Comparison of ENCODE assay signal across 19 mouse cellular contexts in genomic region chr5:125045202-125045601, GRCm38 (mm10). TPM values are rescaled to one million over a fixed set of nuclear protein-coding genes. Genes with fewer than 3 reads are reported as not detected.
DNase-seq lines count a peak whose midpoint lies in the region; ATAC-seq and TF ChIP-seq lines count a peak whose summit lies in the region.
"Had no signal": no experiment of that assay in that cellular context is flagged by ENCODE, and none has a peak within 500 bp of the region (broad histone marks: within the 10 kb centered on the region; RNA-seq: fewer than 3 reads in every experiment).

No protein-coding gene starts in this region.

- H3K27me3 ChIP-seq in forebrain, embryonic 14.5 days (replicated peaks; ENCODE audit: control insufficient read depth, insufficient read depth, low read length): no peaks in the 10 kb centered on the region
- H3K27me3 ChIP-seq in midbrain, embryonic 15.5 days (replicated peaks): no peaks in the 10 kb centered on the region
- no peaks in the 10 kb centered on the region for H3K27me3 ChIP-seq in thymus, adult 2 months (ENCODE audit: control insufficient read depth, insufficient read depth, low read length)
- H3K27me3 ChIP-seq: limb, embryonic 13.5 days had no signal

- peaks cover 83% of the 10 kb centered on the region for H3K36me3 ChIP-seq in forebrain, embryonic 14.5 days (ENCODE audit: control insufficient read depth, insufficient read depth, low read length)
- H3K36me3 ChIP-seq in midbrain, embryonic 15.5 days (replicated peaks): peaks cover 7% of the 10 kb centered on the region; the same call in 1 of the 2 replicates
- H3K36me3 ChIP-seq in thymus, adult 2 months (ENCODE audit: control insufficient read depth, insufficient read depth, low read length): peaks cover 17% of the 10 kb centered on the region

- H3K4me3 ChIP-seq in layer of hippocampus, adult 2 months: no peak overlapping the region
- no peak overlapping the region for H3K4me3 ChIP-seq in forebrain, embryonic 14.5 days (ENCODE audit: low read depth, low read length)
- no peak overlapping the region for H3K4me3 ChIP-seq in midbrain, embryonic 15.5 days
- no peak overlapping the region for H3K4me3 ChIP-seq in thymus, adult 2 months (ENCODE audit: control insufficient read depth, insufficient read depth, low read length)
- H3K4me3 ChIP-seq: limb, embryonic 13.5 days; myocyte had no signal

- no peak for ATAC-seq in forebrain, embryonic 14.5 days
- ATAC-seq in midbrain, embryonic 15.5 days (replicated peaks): peak; percentile 38; the same call in 1 of the 2 replicates
- ATAC-seq: intestine, embryonic 16.5 days had no signal

- TF ChIP-seq POLR2A in thymus, adult 2 months (IDR thresholded peaks at IDR 0.05; ENCODE audit: control insufficient read depth, extremely low read depth, insufficient read depth, low read length, poor library complexity): no peak

- H3K27ac ChIP-seq in layer of hippocampus, adult 2 months: peak overlapping the region; percentile 65; the same call in 1 of the 2 replicates
- peak overlapping the region; percentile 15; the same call in 1 of the 2 replicates for H3K27ac ChIP-seq in forebrain, embryonic 14.5 days (ENCODE audit: low read depth, low read length)
- H3K27ac ChIP-seq in midbrain, embryonic 15.5 days: no peak overlapping the region
- H3K27ac ChIP-seq in thymus, adult 2 months (ENCODE audit: control insufficient read depth, insufficient read depth, low read length): no peak overlapping the region
- H3K27ac ChIP-seq: stomach, postnatal 0 days had no signal

- 12% methylated on average over 5 of the region's 5 CpGs for WGBS in forebrain, embryonic 14.5 days
- 7% methylated on average over 5 of the region's 5 CpGs for WGBS in midbrain, embryonic 15.5 days
- over 99% methylated on average over 5 of the region's 5 CpGs for WGBS in thymus, adult 2 months

- no peaks in the 10 kb centered on the region for H3K9me3 ChIP-seq in forebrain, embryonic 14.5 days (replicated peaks; ENCODE audit: control insufficient read depth, low read length)
- no peaks in the 10 kb centered on the region for H3K9me3 ChIP-seq in midbrain, embryonic 15.5 days
- H3K9me3 ChIP-seq: limb, embryonic 13.5 days had no signal

- H3K4me1 ChIP-seq in forebrain, embryonic 14.5 days (ENCODE audit: control insufficient read depth, insufficient read depth, low read length): no peaks in the 10 kb centered on the region
- H3K4me1 ChIP-seq in midbrain, embryonic 15.5 days: peaks cover 16% of the 10 kb centered on the region
- no peaks in the 10 kb centered on the region for H3K4me1 ChIP-seq in thymus, adult 2 months (replicated peaks; ENCODE audit: control insufficient read depth, insufficient read depth, low read length)

- DNase-seq in layer of hippocampus, adult 2 months (ENCODE audit: low spot score in 2 of 2): no peak
- DNase-seq in layer of hippocampus, postnatal 36 days: no peak
- DNase-seq in embryo, embryonic 10.5 days (ENCODE audit: low spot score): peak; percentile 63
- peak; percentile 25 for DNase-seq in forebrain, embryonic 14.5 days (ENCODE audit: low spot score)
- DNase-seq in cerebellum, adult 9-11 months: no peak
- DNase-seq in thymus, adult 2 months: no peak
- no peak for DNase-seq in MN1 (ENCODE audit: low spot score)
- DNase-seq: adrenal gland, postnatal 25 days; B cell, adult 2 months; gastrocnemius, postnatal 14 days; kidney, postnatal 25 days; lung, postnatal 36 days; thymus, postnatal 36 days had no signal

- no peak overlapping the region for H3K4me2 ChIP-seq in forebrain, embryonic 14.5 days (ENCODE audit: low read length)
- H3K4me2 ChIP-seq in midbrain, embryonic 15.5 days: no peak overlapping the region
- H3K4me2 ChIP-seq: limb, embryonic 13.5 days had no signal

- no peak overlapping the region for H3K9ac ChIP-seq in forebrain, embryonic 14.5 days (ENCODE audit: low read length)
- H3K9ac ChIP-seq in midbrain, embryonic 15.5 days: no peak overlapping the region
- H3K9ac ChIP-seq: limb, embryonic 13.5 days had no signal

- TF ChIP-seq CTCF in layer of hippocampus, adult 2 months (conservative IDR thresholded peaks at IDR 0.05): no peak
- TF ChIP-seq CTCF in thymus, adult 2 months (IDR thresholded peaks at IDR 0.05; ENCODE audit: borderline replicate concordance, control insufficient read depth, extremely low read depth, insufficient read depth, low read length, poor library complexity): no peak

RNA-seq across cellular contexts. Expression of gene Rflna, which starts 42.2 kb away (rescaled TPM):
- total RNA-seq in layer of hippocampus, adult 2 months (2021): under 1 TPM; 0.44 to 0.83 TPM
- under 1 TPM; 0.27 to 0.38 TPM for total RNA-seq in layer of hippocampus, postnatal 36 days (2021)
- polyA plus RNA-seq in forebrain, embryonic 14.5 days (2014; fragmentation: Nextera tagmentation; extraction: Ambion mirVana): 3.2 and 3.5 TPM in 2 replicates
- polyA plus RNA-seq in midbrain, embryonic 15.5 days (2015; fragmentation: Nextera tagmentation; extraction: Ambion mirVana): 6.7 and 7.9 TPM in 2 replicates
- 3.4 and 4.5 TPM in 2 replicates for polyA plus RNA-seq in thymus, adult 2 months (2012; rRNA removed)
- total RNA-seq: common myeloid progenitor, adult 5-6 weeks had no signal

Comparison
In these comparisons a context has a peak if more than half of its experiments do, and no peak if none do; other contexts are left out.
1. DNase-seq: peak in embryo, embryonic 10.5 days (single experiment) and forebrain, embryonic 14.5 days (single experiment); none in layer of hippocampus, adult 2 months (0 of 2), layer of hippocampus, postnatal 36 days (0 of 2), cerebellum, adult 9-11 months (single experiment), thymus, adult 2 months (single experiment) and MN1 (single experiment).
2. H3K27ac ChIP-seq: peak in layer of hippocampus, adult 2 months (single experiment) and forebrain, embryonic 14.5 days (single experiment); none in midbrain, embryonic 15.5 days (single experiment) and thymus, adult 2 months (single experiment).